Mouse (Mus musculus): ENCODE data around the gene Fbxl18.
"Not testable (repeated sequence)": the region's sequence is repeated elsewhere in the genome, so short reads cannot be mapped to it uniquely, and the experiment has no call there.

Gene Fbxl18

DNA sequence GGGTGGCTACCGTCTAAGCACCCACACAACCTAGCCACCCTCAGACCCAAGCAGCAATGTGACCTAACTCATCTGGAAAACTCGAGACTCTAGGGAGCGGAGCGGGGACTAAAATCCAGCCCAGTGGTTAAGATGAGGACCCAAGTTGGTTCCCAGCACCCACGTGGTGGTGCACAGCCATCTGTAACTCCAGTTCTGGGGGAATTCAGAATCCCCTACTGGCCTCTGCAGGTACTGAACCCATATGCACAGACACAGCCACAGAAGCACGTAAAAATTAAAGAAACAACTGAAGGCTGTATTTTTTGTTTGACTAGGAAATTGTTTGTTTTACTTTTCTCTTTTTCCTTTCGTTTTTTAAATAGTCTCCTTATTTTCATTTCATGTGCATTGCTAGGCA, 21.5 kb downstream of the Fbxl18 start:
- no peak for DNase-seq (ENCODE audit: low read depth, low spot score)

DNA sequence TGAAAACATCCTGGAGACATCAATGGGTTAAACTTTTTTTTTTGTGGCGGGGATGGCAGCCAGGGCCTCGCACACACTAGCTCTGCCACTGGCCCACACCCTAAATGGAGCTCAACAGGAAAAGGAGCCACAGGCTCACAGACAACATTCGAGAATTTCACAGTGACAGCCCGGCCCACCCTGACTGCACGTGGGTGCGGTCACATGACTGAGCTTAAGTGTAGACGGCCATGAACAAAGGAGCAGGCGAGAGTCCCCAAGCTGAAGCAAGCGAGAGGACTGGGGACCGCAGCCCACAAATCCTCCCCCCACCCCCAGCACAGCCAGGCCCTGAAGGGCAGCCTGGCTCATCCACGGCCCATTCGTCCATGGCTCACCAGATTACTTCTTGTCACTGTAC, 23.5 kb downstream of the Fbxl18 start:
- DNase-seq (ENCODE audit: low read depth, low spot score): no peak

GRCm38 (mm10) chr5:142869463-142869862, 25.8 kb downstream of the Fbxl18 start:
- no peak for DNase-seq (ENCODE audit: low read depth, low spot score)

- no peak for DNase-seq (ENCODE audit: low read depth, low spot score)
These were observed 37.4 kb downstream of the Fbxl18 start for GRCm38 (mm10) chr5:142857763-142858229.

GRCm38 (mm10) chr5:142856408-142856807, 38.8 kb downstream of the Fbxl18 start:
- no peak for DNase-seq (ENCODE audit: low read depth, low spot score)

GRCm38 (mm10) chr5:142854877-142855276, 40.3 kb downstream of the Fbxl18 start:
- DNase-seq (ENCODE audit: low read depth, low spot score): no peak

DNA sequence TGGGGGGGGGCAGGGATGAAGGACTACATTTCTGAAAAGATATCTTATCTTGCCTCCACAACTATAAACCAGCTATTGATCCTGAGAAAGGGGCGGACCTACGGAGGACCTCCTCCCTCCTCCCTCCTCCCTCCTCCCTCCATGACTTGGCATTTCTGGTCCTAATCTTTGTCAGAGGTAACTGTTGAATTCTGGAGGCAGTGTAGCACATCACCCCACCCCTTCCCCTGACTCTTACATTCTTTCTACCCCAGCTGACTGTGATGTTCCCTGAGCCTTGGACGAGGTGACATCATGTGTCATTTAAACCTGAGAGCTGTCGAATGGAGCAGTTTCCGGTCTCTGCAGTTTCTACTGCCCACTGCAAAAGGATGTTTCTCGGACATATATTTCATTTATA, 41.6 kb downstream of the Fbxl18 start:
- no peak for DNase-seq (ENCODE audit: low read depth, low spot score)

DNA sequence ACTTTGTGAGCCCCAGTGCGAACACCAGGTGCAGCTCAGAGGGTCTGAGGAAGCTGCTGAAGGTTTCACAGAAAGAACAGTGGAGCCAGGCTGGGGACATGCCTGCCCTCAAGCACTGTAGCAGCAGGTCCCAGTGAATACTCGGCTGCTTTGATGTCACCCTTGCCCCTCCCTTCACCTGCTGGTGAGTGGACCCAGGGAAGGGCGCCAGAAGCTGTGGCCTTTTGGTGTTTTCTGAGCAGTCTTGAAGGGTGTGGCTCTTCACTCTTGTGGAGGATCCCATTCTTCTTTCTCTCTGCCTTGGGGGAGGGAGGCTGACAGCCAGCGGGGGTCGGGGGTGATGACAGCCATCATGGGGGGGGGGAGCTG, 43.6 kb downstream of the Fbxl18 start:
- DNase-seq (ENCODE audit: low read depth, low spot score): no peak

- DNase-seq (ENCODE audit: low read depth, low spot score): no peak
These were observed 44.1 kb downstream of the Fbxl18 start for GRCm38 (mm10) chr5:142850916-142851680.

GRCm38 (mm10) chr5:142850476-142850875, 44.7 kb downstream of the Fbxl18 start:
- DNase-seq (ENCODE audit: low read depth, low spot score): no peak

DNA sequence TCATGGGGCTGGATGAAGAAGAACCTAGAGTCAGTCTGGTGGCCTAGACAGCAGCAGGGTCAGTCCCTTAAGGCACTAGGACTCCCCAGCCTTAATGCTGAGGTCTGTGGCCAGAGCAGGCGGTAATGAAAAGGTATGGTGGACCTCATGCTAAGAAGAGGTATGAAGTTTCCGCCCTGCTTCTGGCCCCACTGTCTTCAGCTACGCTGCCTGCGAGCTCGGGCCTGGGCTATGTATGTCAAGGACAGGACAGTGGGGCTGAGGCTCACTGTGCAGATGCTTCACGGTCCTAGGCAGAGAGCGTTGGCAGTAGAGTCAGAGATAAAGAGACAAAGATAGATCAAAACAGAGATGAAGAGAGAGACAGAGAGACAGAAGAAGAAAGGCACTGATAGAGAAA, 46.3 kb downstream of the Fbxl18 start:
- no peak for DNase-seq (ENCODE audit: low read depth, low spot score)

GRCm38 (mm10) chr5:142848149-142848548, 47.1 kb downstream of the Fbxl18 start:
- no peak for DNase-seq (ENCODE audit: low read depth, low spot score)

- no peak for DNase-seq (ENCODE audit: low read depth, low spot score)
These were observed 50.8 kb downstream of the Fbxl18 start for GRCm38 (mm10) chr5:142844467-142844866.

DNA sequence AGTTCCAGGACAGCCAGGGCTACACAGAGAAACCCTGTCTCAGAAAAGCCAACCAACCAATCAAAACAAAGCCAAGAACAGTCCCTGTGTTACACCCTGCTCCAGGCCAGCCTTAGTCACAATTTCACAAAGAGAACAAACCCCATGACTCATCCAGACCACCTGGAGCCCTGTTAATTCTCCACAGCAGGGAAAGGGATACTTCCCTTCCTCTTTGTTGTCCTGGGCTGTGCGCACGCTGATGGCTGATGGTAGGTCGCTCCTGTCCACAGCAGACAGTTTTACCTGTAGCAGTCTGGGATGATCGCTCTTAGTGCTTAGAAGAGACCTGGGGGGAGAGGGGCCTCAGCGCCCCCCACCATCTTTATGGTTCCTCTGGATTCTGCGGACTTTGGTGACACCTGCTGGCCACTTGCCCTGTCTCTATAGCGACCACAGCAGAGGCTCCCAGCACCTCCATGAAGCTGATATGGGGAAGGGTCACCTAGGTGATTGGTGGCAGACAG, 53.0 kb downstream of the Fbxl18 start:
- no peak for DNase-seq (ENCODE audit: low read depth, low spot score)

DNA sequence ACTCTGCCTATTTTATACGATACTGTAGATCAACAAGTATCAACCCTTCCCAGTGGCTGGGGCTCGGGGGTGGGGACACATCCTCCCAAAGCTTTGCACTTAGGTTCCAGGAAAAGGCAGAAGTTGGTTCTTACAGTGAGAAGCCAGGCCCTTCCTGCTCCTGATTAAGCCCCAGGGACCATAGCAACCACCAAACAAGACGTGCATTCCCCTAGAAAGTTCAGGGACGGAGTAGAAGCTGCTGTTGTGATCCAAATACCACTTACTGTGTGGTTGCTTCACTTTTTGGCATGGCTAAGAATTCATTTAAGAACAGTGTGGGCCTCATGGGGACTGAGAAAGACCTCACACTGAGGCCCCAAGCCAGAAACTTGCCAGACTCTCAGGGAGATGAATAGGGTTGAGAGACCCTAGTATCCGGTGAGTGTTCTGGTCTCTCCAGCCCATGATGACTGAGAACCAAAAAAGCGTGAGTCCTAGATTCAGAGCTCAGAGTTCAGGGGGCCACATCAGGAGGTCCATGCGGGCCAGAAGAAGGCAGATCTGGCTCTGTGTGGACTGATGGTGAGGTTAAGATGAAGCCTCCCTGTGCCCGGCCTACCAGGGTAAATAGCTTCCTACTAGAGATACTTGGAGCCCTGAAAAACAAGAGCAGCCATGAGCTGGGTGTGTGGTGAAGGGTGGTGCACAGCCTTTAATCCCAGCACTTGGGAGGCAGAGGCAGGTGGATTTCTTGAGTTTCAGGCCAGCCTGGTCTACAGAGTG, 53.7 kb downstream of the Fbxl18 start:
- DNase-seq (ENCODE audit: low read depth, low spot score): no peak

- DNase-seq (ENCODE audit: low read depth, low spot score): not testable (repeated sequence)
These were observed 57.8 kb downstream of the Fbxl18 start for GRCm38 (mm10) chr5:142837427-142837826.

DNA sequence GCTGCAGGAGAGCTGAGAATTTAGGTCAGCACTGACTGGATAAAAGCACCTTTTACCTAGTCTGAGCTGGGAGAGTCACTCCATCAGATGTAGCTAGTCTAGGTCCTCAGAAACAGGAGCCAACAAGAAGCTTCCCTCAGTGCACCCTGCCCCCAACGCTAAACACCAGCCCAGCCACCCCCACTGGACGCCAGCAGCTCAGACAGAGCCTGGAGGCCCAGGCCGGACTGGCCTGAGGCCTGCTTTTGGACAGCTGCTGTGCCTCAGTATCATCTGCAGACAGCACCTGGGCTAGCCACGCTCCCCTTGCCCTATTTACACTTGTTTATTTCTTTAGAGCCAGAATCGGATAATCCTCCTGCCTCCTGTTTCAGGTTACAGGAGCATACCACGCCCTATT, 58.3 kb downstream of the Fbxl18 start:
- no peak for DNase-seq (ENCODE audit: low read depth, low spot score)

GRCm38 (mm10) chr5:142833646-142834438, 61.4 kb downstream of the Fbxl18 start:
- no peak for DNase-seq (ENCODE audit: low read depth, low spot score)

DNA sequence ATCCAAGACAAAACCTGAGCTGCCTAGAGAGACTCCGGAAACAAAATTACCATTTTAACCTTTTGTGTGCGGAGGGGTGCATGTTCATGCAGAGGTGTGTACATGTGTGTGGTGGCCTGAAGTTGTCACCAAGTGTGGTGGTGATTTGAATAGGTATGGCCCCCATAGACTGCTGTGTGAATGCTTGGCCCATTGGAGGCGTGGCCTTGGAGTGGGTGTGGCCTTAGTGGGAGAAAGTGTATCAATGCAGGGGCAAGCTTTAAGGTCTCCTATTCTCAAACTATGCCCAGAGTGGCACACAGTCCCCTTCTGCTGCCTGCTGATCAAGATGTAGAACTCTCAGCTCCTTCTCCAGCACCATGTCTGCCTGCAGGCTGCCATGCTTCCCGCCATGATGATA, 69.1 kb downstream of the Fbxl18 start:
- DNase-seq (ENCODE audit: low read depth, low spot score): no peak

- DNase-seq (ENCODE audit: low read depth, low spot score): no peak
These were observed 69.6 kb downstream of the Fbxl18 start for GRCm38 (mm10) chr5:142825665-142826064.

DNA sequence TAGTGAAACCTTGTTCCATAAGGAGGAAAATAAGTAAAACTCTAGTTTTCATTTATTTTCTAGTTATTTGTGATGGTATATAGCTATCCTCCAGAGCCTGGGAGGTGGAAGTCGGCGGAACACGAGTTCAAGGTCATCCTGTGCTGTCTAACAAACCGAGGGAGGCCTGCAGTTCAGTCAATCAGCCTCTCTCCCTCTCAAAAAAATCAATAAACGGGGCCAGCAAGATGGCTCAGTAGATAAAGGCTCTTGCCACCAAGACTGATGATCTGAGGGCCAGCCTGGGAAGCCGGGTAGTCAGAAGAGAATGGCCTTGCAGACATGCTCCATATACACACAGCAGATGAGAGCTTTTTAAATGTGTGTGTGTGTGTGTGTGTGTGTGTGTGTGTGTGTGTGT, 71.1 kb downstream of the Fbxl18 start:
- no peak for DNase-seq (ENCODE audit: low read depth, low spot score)

Measured in c-Kit-negative CD71-positive TER-119-positive erythroid progenitor cells, embryonic 14.5 days (primary cell).